Mouse (Mus musculus) MEL (cell line): ENCODE data around the gene U2af2. TPM values are rescaled to one million over a fixed set of nuclear protein-coding genes. Genes with fewer than 3 reads are reported as not detected.

Experiments used
- DNase-seq: peaks from one replicate; pipeline ENCODE4 v3.0.0; 2011; ENCODE audit warnings: low read depth, low spot score
- H3K27ac ChIP-seq: 2 replicates; pipeline ENCODE4 v1.5.1; 2012; ENCODE audit warnings: low read depth, mild to moderate bottlenecking, control low read depth, low read length, moderate library complexity; ENCODE audit not compliant: control insufficient read depth
- H3K27me3 ChIP-seq, 2 experiments: fragments of 150-350 bp in 1 of 2; sonication (generic) in 1 of 2; 2 replicates each; pipeline ENCODE4 v1.6.1; 2012; ENCODE audit warnings: low read length in 2 of 2, mild to moderate bottlenecking in 2 of 2, improper control_type of control experiment in 1 of 2, moderate library complexity in 1 of 2; ENCODE audit not compliant: insufficient read depth in 2 of 2, control insufficient read depth in 1 of 2
- H3K36me3 ChIP-seq, 2 experiments: 2 replicates each; pipeline ENCODE4 v1.6.1; 2012 to 2014; ENCODE audit warnings: low read length in 2 of 2, improper control_type of control experiment in 1 of 2, inconsistent platforms in 1 of 2, mild to moderate bottlenecking in 1 of 2; ENCODE audit not compliant: insufficient read depth in 2 of 2, control insufficient read depth in 1 of 2
- H3K4me1 ChIP-seq, 2 experiments: fragments of 150-350 bp in 1 of 2; sonication (generic) in 1 of 2; 2 replicates each; pipeline ENCODE4 v1.6.1; 2012; ENCODE audit warnings: low read length in 2 of 2, improper control_type of control experiment in 1 of 2, mild to moderate bottlenecking in 1 of 2; ENCODE audit not compliant: insufficient read depth in 2 of 2, control insufficient read depth in 1 of 2
- H3K4me3 ChIP-seq, 2 experiments: fragments of 150-350 bp in 1 of 2; sonication (generic) in 1 of 2; 2 replicates each; pipeline ENCODE4 v1.5.1; 2012; ENCODE audit warnings: low read depth in 2 of 2, low read length in 2 of 2, mild to moderate bottlenecking in 2 of 2, moderate library complexity in 2 of 2, control low read depth in 1 of 2, improper control_type of control experiment in 1 of 2; ENCODE audit not compliant: control insufficient read depth in 1 of 2, insufficient read depth in 1 of 2
- H3K79me2 ChIP-seq: 2 replicates; pipeline ENCODE4 v1.6.1; 2012; ENCODE audit warnings: mild to moderate bottlenecking, low read length, moderate library complexity; ENCODE audit not compliant: control insufficient read depth, poor library complexity, insufficient read depth
- H3K9ac ChIP-seq: 2 replicates; pipeline ENCODE4 v1.6.1; 2012; ENCODE audit warnings: low read depth, mild to moderate bottlenecking, control low read depth, low read length, moderate library complexity; ENCODE audit not compliant: control insufficient read depth, poor library complexity, severe bottlenecking
- H3K9me3 ChIP-seq: fragments of 150-350 bp; sonication (generic); replicated peaks from 2 replicates; pipeline ENCODE4 v1.6.1; 2012; ENCODE audit warnings: mild to moderate bottlenecking, low read length, improper control_type of control experiment, moderate library complexity; ENCODE audit not compliant: insufficient read depth
- BHLHE40 ChIP-seq: IDR thresholded peaks from 2 replicates; pipeline ENCODE4 v1.6.1; 2012; ENCODE audit warnings: low read depth, mild to moderate bottlenecking, inconsistent platforms, low read length, improper control_type of control experiment, borderline replicate concordance
- CHD2 ChIP-seq: IDR thresholded peaks from 2 replicates; pipeline ENCODE4 v1.6.1; 2011; ENCODE audit warnings: low read length, improper control_type of control experiment
- E2F4 ChIP-seq: IDR thresholded peaks from 2 replicates; pipeline ENCODE4 v1.6.1; 2011; ENCODE audit warnings: low read depth, low read length, improper control_type of control experiment, borderline replicate concordance
- ELF1 ChIP-seq: IDR thresholded peaks from 2 replicates; pipeline ENCODE4 v1.6.1; 2014; ENCODE audit warnings: low read depth, mild to moderate bottlenecking, inconsistent platforms, low read length, improper control_type of control experiment, moderate library complexity
- EP300 ChIP-seq, 2 experiments: IDR thresholded peaks; 2 replicates each; pipeline ENCODE4 v1.6.1; 2011; ENCODE audit warnings: improper control_type of control experiment in 2 of 2, low read length in 2 of 2, low read depth in 1 of 2, mild to moderate bottlenecking in 1 of 2
- ETS1 ChIP-seq: IDR thresholded peaks from 2 replicates; pipeline ENCODE4 v1.6.1; 2012; ENCODE audit warnings: low read depth, mild to moderate bottlenecking, inconsistent platforms, low read length, improper control_type of control experiment, moderate library complexity
- GABPA ChIP-seq: IDR thresholded peaks from 2 replicates; pipeline ENCODE4 v1.6.1; 2012; ENCODE audit warnings: low read depth, mild to moderate bottlenecking, inconsistent platforms, low read length, improper control_type of control experiment, moderate library complexity
- GATA1 ChIP-seq: IDR thresholded peaks from 2 replicates; pipeline ENCODE4 v1.6.1; 2011; ENCODE audit warnings: low read depth, low read length, improper control_type of control experiment
- HCFC1 ChIP-seq: IDR thresholded peaks from 2 replicates; pipeline ENCODE4 v1.6.1; 2012; ENCODE audit warnings: low read depth, mild to moderate bottlenecking, inconsistent platforms, low read length, improper control_type of control experiment, moderate library complexity
- JUND ChIP-seq: IDR thresholded peaks from 2 replicates; pipeline ENCODE4 v1.6.1; 2011; ENCODE audit warnings: low read depth, mild to moderate bottlenecking, improper control_type of control experiment, low read length
- KAT2A ChIP-seq: conservative IDR thresholded peaks from 2 replicates; pipeline ENCODE4 v1.6.1; 2012; ENCODE audit warnings: low read depth, low read length, improper control_type of control experiment, inconsistent platforms
- MAFK ChIP-seq: IDR thresholded peaks from 2 replicates; pipeline ENCODE4 v1.6.1; 2011; ENCODE audit warnings: low read depth, mild to moderate bottlenecking, low read length, improper control_type of control experiment, borderline replicate concordance
- MAX ChIP-seq: IDR thresholded peaks from 2 replicates; pipeline ENCODE4 v1.6.1; 2011; ENCODE audit warnings: low read length, improper control_type of control experiment
- MAZ ChIP-seq: IDR thresholded peaks from 2 replicates; pipeline ENCODE4 v1.6.1; 2012; ENCODE audit warnings: low read depth, mild to moderate bottlenecking, inconsistent platforms, low read length, improper control_type of control experiment
- MEF2A ChIP-seq: IDR thresholded peaks from 2 replicates; pipeline ENCODE4 v1.6.1; 2014; ENCODE audit warnings: low read depth, mild to moderate bottlenecking, inconsistent platforms, low read length, improper control_type of control experiment; ENCODE audit not compliant: poor library complexity, insufficient replicate concordance, severe bottlenecking; ENCODE audit errors: extremely low read depth
- MXI1 ChIP-seq: IDR thresholded peaks from 2 replicates; pipeline ENCODE4 v1.6.1; 2011; ENCODE audit warnings: mild to moderate bottlenecking, low read depth, low read length, improper control_type of control experiment
- NELFE ChIP-seq: IDR thresholded peaks from 2 replicates; pipeline ENCODE4 v1.6.1; 2011; ENCODE audit warnings: low read depth, low read length, improper control_type of control experiment
- NRF1 ChIP-seq: IDR thresholded peaks from 2 replicates; pipeline ENCODE4 v1.6.1; 2014; ENCODE audit warnings: low read depth, mild to moderate bottlenecking, inconsistent platforms, low read length, improper control_type of control experiment, moderate library complexity; ENCODE audit not compliant: poor library complexity, insufficient read depth, severe bottlenecking
- POLR2A ChIP-seq, 2 experiments: IDR thresholded peaks; 2 replicates each; pipeline ENCODE4 v1.6.1; 2011 to 2012; ENCODE audit warnings: low read length in 2 of 2, mild to moderate bottlenecking in 2 of 2, control low read depth in 1 of 2, improper control_type of control experiment in 1 of 2, low read depth in 1 of 2, moderate library complexity in 1 of 2; ENCODE audit not compliant: control insufficient read depth in 1 of 2, insufficient read depth in 1 of 2, poor library complexity in 1 of 2
- POLR2AphosphoS2 ChIP-seq: IDR thresholded peaks from 2 replicates; pipeline ENCODE4 v1.6.1; 2011; ENCODE audit warnings: low read length, improper control_type of control experiment
- SIN3A ChIP-seq: IDR thresholded peaks from 2 replicates; pipeline ENCODE4 v1.6.1; 2012; ENCODE audit warnings: low read length, improper control_type of control experiment, inconsistent platforms
- TBP ChIP-seq: IDR thresholded peaks from 2 replicates; pipeline ENCODE4 v1.8.0; 2011; ENCODE audit warnings: low read depth, low read length, improper control_type of control experiment
- TCF12 ChIP-seq: IDR thresholded peaks from 2 replicates; pipeline ENCODE4 v1.6.1; 2014; ENCODE audit warnings: low read depth, mild to moderate bottlenecking, inconsistent platforms, low read length, improper control_type of control experiment, moderate library complexity
- USF1 ChIP-seq: IDR thresholded peaks from 2 replicates; pipeline ENCODE4 v1.6.1; 2014; ENCODE audit warnings: low read depth, mild to moderate bottlenecking, inconsistent platforms, low read length, improper control_type of control experiment, moderate library complexity
- USF2 ChIP-seq, 2 experiments: IDR thresholded peaks; 2 replicates each; pipeline ENCODE4 v1.6.1; 2011 to 2012; ENCODE audit warnings: improper control_type of control experiment in 2 of 2, low read length in 2 of 2, borderline replicate concordance in 1 of 2, inconsistent platforms in 1 of 2, low read depth in 1 of 2, mild to moderate bottlenecking in 1 of 2; ENCODE audit not compliant: insufficient read depth in 1 of 2
- ZKSCAN1 ChIP-seq: IDR thresholded peaks from 2 replicates; pipeline ENCODE4 v1.6.1; 2012; ENCODE audit warnings: low read depth, mild to moderate bottlenecking, inconsistent platforms, low read length, improper control_type of control experiment, moderate library complexity
- ZMIZ1 ChIP-seq: IDR thresholded peaks from 2 replicates; pipeline ENCODE4 v1.6.1; 2012; ENCODE audit warnings: low read depth, mild to moderate bottlenecking, inconsistent platforms, low read length, improper control_type of control experiment, moderate library complexity
- ZNF384 ChIP-seq: IDR thresholded peaks from 2 replicates; pipeline ENCODE4 v1.6.1; 2012; ENCODE audit warnings: low read depth, mild to moderate bottlenecking, inconsistent platforms, low read length, improper control_type of control experiment
- polyA plus RNA-seq, 2 experiments: library from polyadenylated mRNA; stranded (reverse) in 1 of 2; unstranded in 1 of 2; fragments of >175 nt in 1 of 2; fragments of >200 nt in 1 of 2; gene quantifications; 2 replicates each; pipeline versions ENCODE4 v1.2.1 to v1.2.4; 2012; ENCODE audit warnings: low replicate concordance in 2 of 2, low read depth in 1 of 2; ENCODE audit not compliant: insufficient read length in 2 of 2, insufficient read depth in 1 of 2, missing spikeins in 1 of 2
- total RNA-seq: library from RNA; depleted of rRNA; stranded (reverse); fragments of 300-350 nt; gene quantifications from 2 replicates; pipeline ENCODE4 v1.2.3, GENCODE M21; 2012

The U2af2 gene
- total and polyA plus RNA-seq, 3 experiments: 311 to 491 (median 477) TPM

DNA sequence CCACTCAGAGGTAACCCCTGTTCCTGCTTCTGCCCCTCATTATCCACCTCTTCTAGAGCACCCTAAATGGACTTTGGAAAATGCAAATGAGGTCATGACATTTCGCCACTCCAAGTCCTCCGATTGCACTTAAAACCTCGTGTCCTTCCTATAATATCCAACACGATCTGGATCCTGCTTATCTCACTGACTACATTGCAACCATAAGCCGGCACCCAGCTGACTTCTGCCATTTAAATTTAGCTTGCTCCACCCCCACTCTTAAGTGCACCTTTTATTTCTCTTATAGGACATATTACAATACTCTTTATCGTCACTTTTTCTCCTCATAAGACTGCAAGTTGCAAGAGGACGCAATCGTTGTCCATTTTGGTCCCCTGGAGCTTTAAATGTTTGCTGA is 24.5 kb upstream of the U2af2 start:
- Histone ChIP-seq H3K4me1 (peaks cover 0 to 5% of the 10 kb centered on the region in 2 experiments; a peak in 2 of 4 replicates), H3K79me2 (no peaks in the 10 kb centered on the region; the same call in 1 of the 2 replicates), H3K36me3 (no peaks in the 10 kb centered on the region; a peak in 2 of 4 replicates), H3K4me3 (peak overlapping the region; percentile 93), H3K9me3 (no peaks in the 10 kb centered on the region), H3K9ac (peak overlapping the region; percentile 91), H3K27me3 (no peaks in the 10 kb centered on the region), H3K27ac (peak overlapping the region; percentile 44)
- TF ChIP-seq TCF12 (0 out of 2 replicates have a peak, but pooled peaks have one; percentile 8), MEF2A (0 out of 2 replicates have a peak, but pooled peaks have one; percentile 16), GATA1 (peak; percentile 54), MAX (0 out of 2 replicates have a peak, but pooled peaks have one; percentile 47), MXI1 (peak; percentile 85; the same call in 1 of the 2 replicates), USF1 (peak; percentile 52; the same call in 1 of the 2 replicates), SIN3A (peak; percentile 91), KAT2A (no peak), ETS1 (peak; percentile 89), POLR2A (IDR thresholded peaks at IDR 0.05; ENCODE audit: control insufficient read depth in 1 of 2, insufficient read depth in 1 of 2, low read depth in 1 of 2, low read length in 2 of 2, poor library complexity in 1 of 2) (no peak), GABPA (no peak)
- DNase-seq: peak; percentile 75

DNA sequence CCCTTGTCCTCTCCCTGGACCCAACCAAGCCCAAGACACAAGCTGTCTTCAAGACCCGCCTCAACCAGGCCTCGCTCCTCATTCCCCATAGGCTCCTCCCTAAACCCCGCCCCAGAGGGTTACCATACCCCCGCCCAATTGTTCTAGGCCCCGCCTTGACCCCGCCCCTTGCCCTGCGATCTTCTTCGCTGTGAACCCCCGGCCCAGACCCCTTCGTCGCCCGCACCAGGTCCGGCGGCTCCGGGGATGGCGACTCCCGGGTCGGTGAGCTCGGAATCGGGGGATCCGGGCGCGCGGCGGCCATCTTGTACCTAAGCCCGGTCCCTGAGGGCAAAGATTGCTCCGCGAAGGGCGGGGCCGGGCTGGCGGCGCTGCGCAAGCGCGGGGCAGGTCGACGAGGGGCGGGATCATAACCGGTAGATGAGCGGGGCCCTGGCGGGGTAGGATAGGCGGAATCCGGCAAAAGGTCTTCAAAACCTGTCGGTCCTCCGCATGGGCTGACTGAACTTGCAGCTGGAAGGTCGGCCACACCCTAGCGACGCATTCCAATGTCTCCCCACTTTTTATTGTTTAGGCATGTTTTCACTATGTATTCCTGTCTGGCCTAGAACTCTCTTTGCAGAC is 23.7 kb upstream of the U2af2 start, which contains the start of gene Zfp784:
TSS of gene Zfp784 (minus strand) at position 338 of the 624 bp plus-strand sequence.
- Histone ChIP-seq H3K9me3 (no peaks in the 10 kb centered on the region), H3K4me3 (peak within 1 kb of the TSS; percentile 93), H3K4me1 (peaks cover 0 to 5% of the 10 kb centered on the region in 2 experiments; a peak in 2 of 4 replicates), H3K9ac (peak within 1 kb of the TSS; percentile 91), H3K36me3 (no peaks in the 10 kb centered on the region; a peak in 2 of 4 replicates), H3K27ac (peak within 1 kb of the TSS; percentile 91), H3K27me3 (no peaks in the 10 kb centered on the region), H3K79me2 (no peaks in the 10 kb centered on the region; the same call in 1 of the 2 replicates)
- DNase-seq: peak; percentile 95
- no peak for TF ChIP-seq BHLHE40
- TF ChIP-seq POLR2A (IDR thresholded peaks at IDR 0.05; ENCODE audit: control insufficient read depth in 1 of 2, insufficient read depth in 1 of 2, low read depth in 1 of 2, low read length in 2 of 2, poor library complexity in 1 of 2): peak; percentile 74 to 79
- TF ChIP-seq ZMIZ1: peak; percentile 89; the same call in 1 of the 2 replicates
- TF ChIP-seq NRF1: peak; percentile 96
- TF ChIP-seq ETS1: peak; percentile 9; the same call in 1 of the 2 replicates
- TF ChIP-seq USF2 (IDR thresholded peaks at IDR 0.05; ENCODE audit: borderline replicate concordance in 1 of 2, insufficient read depth in 1 of 2, low read depth in 1 of 2, low read length in 2 of 2): no peak
- TF ChIP-seq GATA1: no peak
- peak; percentile 74 for TF ChIP-seq NELFE
- TF ChIP-seq TBP: peak; percentile 62; the same call in 1 of the 2 replicates
- no peak for TF ChIP-seq E2F4
- peak; percentile 78; the same call in 1 of the 2 replicates for TF ChIP-seq MAZ
- no peak for TF ChIP-seq CHD2
- TF ChIP-seq SIN3A: peak; percentile 58; the same call in 1 of the 2 replicates
- TF ChIP-seq GABPA: no peak
- no peak; the same call in 1 of the 2 replicates for TF ChIP-seq TCF12
- no peak for TF ChIP-seq EP300 (IDR thresholded peaks at IDR 0.05; ENCODE audit: low read depth in 1 of 2, low read length in 2 of 2)
- peak; percentile 73; the same call in 1 of the 2 replicates for TF ChIP-seq HCFC1
- no peak for TF ChIP-seq MAFK
- TF ChIP-seq ZNF384: no peak
- no peak; the same call in 1 of the 2 replicates for TF ChIP-seq MXI1
- TF ChIP-seq JUND: no peak
- TF ChIP-seq ZKSCAN1: no peak
- peak; percentile 39; the same call in 1 of the 2 replicates for TF ChIP-seq POLR2AphosphoS2
- no peak for TF ChIP-seq ELF1
- 0 out of 2 replicates have a peak, but pooled peaks have one; percentile 4 for TF ChIP-seq USF1
